Mouse (Mus musculus): ENCODE measurements at regions not wholly inside any gene's neighbourhood (a gene's known extent, or its start where the extent isn't known, plus 50 kb on each side); places are given as distances from the start of the nearest gene placed in this dataset.

DNA sequence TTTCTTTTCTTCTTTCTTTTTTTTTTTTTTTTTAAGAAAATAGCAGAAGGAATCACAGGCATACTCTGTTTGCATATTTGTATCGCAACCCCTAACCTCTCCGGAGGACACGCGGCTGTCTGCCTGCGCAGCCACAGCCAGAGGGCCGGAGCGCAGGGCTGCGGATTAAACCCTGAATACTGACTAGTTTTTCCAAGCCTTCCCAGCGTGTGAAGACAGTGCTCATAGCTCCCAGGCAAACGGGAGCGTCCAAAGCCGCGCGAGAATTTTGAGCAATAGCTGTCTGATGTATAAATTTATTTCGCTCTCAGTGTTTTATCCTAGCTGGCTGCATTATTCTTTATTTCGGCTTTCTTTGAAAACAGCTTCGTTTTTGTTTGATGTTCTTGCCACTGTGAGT lies 51.1 kb upstream of the Lsm14a start:
- no peak for TF ChIP-seq CTCF (conservative IDR thresholded peaks at IDR 0.05; ENCODE audit: low read length)
- no peak for TF ChIP-seq NANOG (IDR thresholded peaks at IDR 0.05; ENCODE audit: borderline replicate concordance, low read length)
- TF ChIP-seq POU5F1 (IDR thresholded peaks at IDR 0.05; ENCODE audit: borderline replicate concordance, low read length): no peak
